Mouse (Mus musculus): ENCODE results near the gene Chil5. TPM values are rescaled to one million over a fixed set of nuclear protein-coding genes. Genes with fewer than 3 reads are reported as not detected.
A peak's percentile ranks its signal among the peaks of the same experiment; 100 is the strongest.
"Not testable (repeated sequence)": the region's sequence is repeated elsewhere in the genome, so short reads cannot be mapped to it uniquely, and the experiment has no call there.

Chil5 gene
- polyA plus RNA-seq (2015; fragmentation: Nextera tagmentation; extraction: Ambion mirVana): 0.20 and 0.30 TPM in 2 replicates

DNA sequence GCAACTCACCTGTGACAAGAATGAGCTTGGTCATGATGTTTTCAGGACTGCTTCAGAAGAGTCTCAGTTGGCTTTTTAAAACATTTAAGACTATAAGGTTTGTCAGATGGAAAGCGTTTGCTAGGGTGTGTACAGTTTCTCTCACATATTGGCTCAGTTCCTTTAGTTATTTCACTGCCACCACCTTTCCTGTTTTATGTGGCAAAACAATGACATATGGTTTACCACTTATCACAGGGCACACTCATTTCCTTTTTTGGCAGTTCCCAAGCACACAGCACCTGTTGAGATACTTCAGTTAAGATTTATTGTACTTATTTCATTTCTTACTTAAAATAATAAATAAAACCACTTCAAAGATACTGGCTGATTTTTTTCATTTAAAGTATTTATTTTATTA, at the start of gene Chil5:
Gene Chil5 (minus strand): TSS at position 34 of the 400 bp plus-strand sequence.
- Histone ChIP-seq H3K4me2 (replicated peaks; ENCODE audit: low read depth, low read length) (no peak within 1 kb of the TSS), H3K9ac (replicated peaks; ENCODE audit: low read depth) (no peak within 1 kb of the TSS), H3K36me3 (ENCODE audit: insufficient read depth, low read length) (no peaks in the 10 kb centered on the region), H3K9me3 (ENCODE audit: low read length) (no peaks in the 10 kb centered on the region), H3K4me1 (ENCODE audit: insufficient read depth, low read depth, low read length) (no peaks in the 10 kb centered on the region), H3K27me3 (replicated peaks; ENCODE audit: insufficient read depth, low read length) (no peaks in the 10 kb centered on the region), H3K27ac (ENCODE audit: low read length) (no peak within 1 kb of the TSS), H3K4me3 (ENCODE audit: low read depth, low read length) (no peak within 1 kb of the TSS)
- no peak for DNase-seq (ENCODE audit: low spot score)
- 69% methylated on average over 1 of the region's 1 CpGs for WGBS
- no peak for ATAC-seq
- TF ChIP-seq CTCF (IDR thresholded peaks at IDR 0.05) (no peak), EP300 (IDR thresholded peaks at IDR 0.05) (no peak)

DNA sequence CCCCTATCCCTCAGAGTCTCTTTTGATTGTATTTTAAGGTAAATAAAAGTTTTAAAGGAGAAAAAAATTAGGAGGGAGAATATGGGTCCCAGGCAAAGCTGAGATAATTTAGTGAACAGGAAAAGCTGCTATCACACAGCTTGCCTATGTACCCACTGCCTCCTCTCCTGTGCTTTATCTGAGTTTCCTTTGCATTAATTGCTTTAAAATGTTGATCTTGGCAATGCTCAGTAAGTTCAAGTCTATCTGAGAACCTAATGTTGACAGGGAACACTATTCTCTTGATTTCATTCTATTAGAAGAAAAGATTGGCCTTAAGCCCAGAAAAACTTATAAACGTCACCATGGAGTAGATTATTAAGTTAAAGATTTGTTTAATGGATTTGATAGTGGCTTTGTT, 42.2 kb upstream of the Chil5 start:
- DNase-seq (ENCODE audit: low spot score): peak; percentile 31
- no peak overlapping the region for H3K9ac ChIP-seq (replicated peaks; ENCODE audit: low read depth)

GRCm38 (mm10) chr3:106070994-106071393, 38.4 kb upstream of the Chil5 start:
- Histone ChIP-seq H3K27me3 (replicated peaks; ENCODE audit: insufficient read depth, low read length) (no peaks in the 10 kb centered on the region), H3K4me1 (ENCODE audit: insufficient read depth, low read depth, low read length) (no peaks in the 10 kb centered on the region), H3K9ac (replicated peaks; ENCODE audit: low read depth) (no peak overlapping the region), H3K36me3 (ENCODE audit: insufficient read depth, low read length) (no peaks in the 10 kb centered on the region), H3K27ac (ENCODE audit: low read length) (no peak overlapping the region), H3K4me3 (ENCODE audit: low read depth, low read length) (no peak overlapping the region), H3K4me2 (replicated peaks; ENCODE audit: low read depth, low read length) (no peak overlapping the region), H3K9me3 (ENCODE audit: low read length) (no peaks in the 10 kb centered on the region)
- peak; percentile 42 for DNase-seq (ENCODE audit: low spot score)
- 40% methylated on average over 2 of the region's 2 CpGs for WGBS
- peak; percentile 50; the same call in 1 of the 2 replicates for TF ChIP-seq EP300 (IDR thresholded peaks at IDR 0.05)
- no peak for TF ChIP-seq CTCF (IDR thresholded peaks at IDR 0.05)
- ATAC-seq: peak; percentile 58

More for the DNA sequence above, 42.2 kb upstream of the Chil5 start:
- H3K27ac ChIP-seq (ENCODE audit: low read length): no peak overlapping the region
- H3K4me1 ChIP-seq (ENCODE audit: insufficient read depth, low read depth, low read length): no peaks in the 10 kb centered on the region
- H3K27me3 ChIP-seq (replicated peaks; ENCODE audit: insufficient read depth, low read length): no peaks in the 10 kb centered on the region
- 17% methylated on average over 1 of the region's 1 CpGs for WGBS
- no peak for TF ChIP-seq CTCF (IDR thresholded peaks at IDR 0.05)
- TF ChIP-seq EP300 (IDR thresholded peaks at IDR 0.05): no peak
- no peaks in the 10 kb centered on the region for H3K36me3 ChIP-seq (ENCODE audit: insufficient read depth, low read length)
- no peak overlapping the region for H3K4me3 ChIP-seq (ENCODE audit: low read depth, low read length)
- ATAC-seq: no peak
- no peak overlapping the region for H3K4me2 ChIP-seq (replicated peaks; ENCODE audit: low read depth, low read length)
- H3K9me3 ChIP-seq (ENCODE audit: low read length): no peaks in the 10 kb centered on the region

- not testable (repeated sequence) for DNase-seq (ENCODE audit: low spot score); H3K4me2 ChIP-seq (replicated peaks; ENCODE audit: low read depth, low read length); H3K27me3 ChIP-seq (replicated peaks; ENCODE audit: insufficient read depth, low read length); H3K4me1 ChIP-seq (ENCODE audit: insufficient read depth, low read depth, low read length); H3K9me3 ChIP-seq (ENCODE audit: low read length); H3K36me3 ChIP-seq (ENCODE audit: insufficient read depth, low read length); ATAC-seq; H3K9ac ChIP-seq (replicated peaks; ENCODE audit: low read depth); H3K4me3 ChIP-seq (ENCODE audit: low read depth, low read length); H3K27ac ChIP-seq (ENCODE audit: low read length)
- 32% methylated on average over 5 of the region's 5 CpGs for WGBS
These were observed 35.1 kb upstream of the Chil5 start for GRCm38 (mm10) chr3:106067707-106068106.

GRCm38 (mm10) chr3:106057966-106058365, 25.4 kb upstream of the Chil5 start:
- ATAC-seq (no peak), DNase-seq (ENCODE audit: low spot score) (no peak)
- H3K27me3 ChIP-seq (replicated peaks; ENCODE audit: insufficient read depth, low read length): no peaks in the 10 kb centered on the region
- H3K4me2 ChIP-seq (replicated peaks; ENCODE audit: low read depth, low read length): no peak overlapping the region
- TF ChIP-seq EP300 (IDR thresholded peaks at IDR 0.05): no peak
- no peak for TF ChIP-seq CTCF (IDR thresholded peaks at IDR 0.05)
- H3K9me3 ChIP-seq (ENCODE audit: low read length): no peaks in the 10 kb centered on the region
- no peaks in the 10 kb centered on the region for H3K4me1 ChIP-seq (ENCODE audit: insufficient read depth, low read depth, low read length)
- H3K36me3 ChIP-seq (ENCODE audit: insufficient read depth, low read length): no peaks in the 10 kb centered on the region
- H3K9ac ChIP-seq (replicated peaks; ENCODE audit: low read depth): no peak overlapping the region
- no peak overlapping the region for H3K27ac ChIP-seq (ENCODE audit: low read length)
- no peak overlapping the region for H3K4me3 ChIP-seq (ENCODE audit: low read depth, low read length)
- WGBS: 68% methylated on average over 3 of the region's 3 CpGs

GRCm38 (mm10) chr3:106051896-106052295, 19.3 kb upstream of the Chil5 start:
- H3K27ac ChIP-seq (ENCODE audit: low read length): no peak overlapping the region
- H3K27me3 ChIP-seq (replicated peaks; ENCODE audit: insufficient read depth, low read length): no peaks in the 10 kb centered on the region
- H3K36me3 ChIP-seq (ENCODE audit: insufficient read depth, low read length): no peaks in the 10 kb centered on the region
- H3K4me3 ChIP-seq (ENCODE audit: low read depth, low read length): no peak overlapping the region
- H3K4me1 ChIP-seq (ENCODE audit: insufficient read depth, low read depth, low read length): no peaks in the 10 kb centered on the region
- no peak overlapping the region for H3K4me2 ChIP-seq (replicated peaks; ENCODE audit: low read depth, low read length)
- DNase-seq (ENCODE audit: low spot score) (no peak), ATAC-seq (no peak)
- WGBS: 57% methylated on average over 18 of the region's 18 CpGs
- H3K9ac ChIP-seq (replicated peaks; ENCODE audit: low read depth): no peak overlapping the region
- H3K9me3 ChIP-seq (ENCODE audit: low read length): no peaks in the 10 kb centered on the region
- TF ChIP-seq EP300 (IDR thresholded peaks at IDR 0.05) (no peak), CTCF (IDR thresholded peaks at IDR 0.05) (no peak)

- Histone ChIP-seq H3K4me3 (ENCODE audit: low read depth, low read length) (no peak overlapping the region), H3K9ac (replicated peaks; ENCODE audit: low read depth) (no peak overlapping the region), H3K36me3 (ENCODE audit: insufficient read depth, low read length) (no peaks in the 10 kb centered on the region), H3K4me2 (replicated peaks; ENCODE audit: low read depth, low read length) (no peak overlapping the region), H3K27me3 (replicated peaks; ENCODE audit: insufficient read depth, low read length) (no peaks in the 10 kb centered on the region), H3K27ac (ENCODE audit: low read length) (no peak overlapping the region), H3K4me1 (ENCODE audit: insufficient read depth, low read depth, low read length) (no peaks in the 10 kb centered on the region), H3K9me3 (ENCODE audit: low read length) (no peaks in the 10 kb centered on the region)
- whole genome bisulfite sequencing: 74% methylated on average over 2 of the region's 2 CpGs
- TF ChIP-seq CTCF (IDR thresholded peaks at IDR 0.05): no peak
- no peak for DNase-seq (ENCODE audit: low spot score)
- ATAC-seq: no peak
These were observed 7.7 kb upstream of the Chil5 start for GRCm38 (mm10) chr3:106040306-106040705.

Data from lung, postnatal 0 days (tissue).